Mouse (Mus musculus): ENCODE measurements at regions not wholly inside any gene's neighbourhood (a gene's known extent, or its start where the extent isn't known, plus 50 kb on each side); places are given as distances from the start of the nearest gene placed in this dataset.

DNA sequence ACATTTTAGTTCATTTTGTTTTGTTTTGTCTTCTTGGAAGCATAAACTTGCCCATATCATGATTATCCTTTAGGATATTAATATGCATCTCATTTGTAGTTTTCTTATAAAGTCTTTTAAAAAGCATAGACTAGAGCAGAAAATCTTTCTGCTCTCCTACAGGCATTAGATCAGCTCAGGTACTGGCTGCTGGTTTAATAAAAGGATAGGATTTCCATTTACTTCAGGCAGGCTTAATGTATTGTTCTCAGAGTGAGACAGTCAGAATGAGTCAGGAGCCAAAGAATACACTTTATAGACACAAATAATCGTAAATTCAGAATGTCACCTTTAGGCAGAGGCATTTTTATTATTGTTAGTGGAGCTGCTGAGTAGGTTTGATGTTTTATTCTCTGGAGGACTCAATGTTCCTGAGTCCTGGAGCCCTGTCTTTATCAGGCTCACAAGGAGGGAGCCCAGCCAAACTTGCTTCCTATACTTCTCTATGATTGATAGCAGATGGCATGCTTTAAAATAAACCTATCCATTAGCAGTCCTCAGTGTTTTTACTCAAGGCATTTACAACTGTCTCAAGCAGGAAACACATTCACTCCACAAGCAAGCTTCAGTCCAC is 469.5 kb upstream of the Zeb2 start:
- no peak for TF ChIP-seq POLR2A (IDR thresholded peaks at IDR 0.05; ENCODE audit: borderline replicate concordance, extremely low read depth, low read depth, low read length)
- no peak for TF ChIP-seq CTCF (IDR thresholded peaks at IDR 0.05; ENCODE audit: insufficient read depth, low read length)

Measured in lung, adult 2 months (tissue).